Comparison of ENCODE assay signal across 16 mouse cellular contexts in genomic region chr13:98693316-98693715, GRCm38 (mm10). TPM values are rescaled to one million over a fixed set of nuclear protein-coding genes. Genes with fewer than 3 reads are reported as not detected.
DNase-seq lines count a peak whose midpoint lies in the region; ATAC-seq lines count a peak whose summit lies in the region.
"Had no signal": no experiment of that assay in that cellular context is flagged by ENCODE, and none has a peak within 500 bp of the region (broad histone marks: within the 10 kb centered on the region; RNA-seq: fewer than 3 reads in every experiment).

No protein-coding gene starts in this region.

- WGBS in lung, embryonic 15.5 days, result 66% methylated on average over 11 of the region's 11 CpGs
- 77% methylated on average over 11 of the region's 11 CpGs for WGBS in stomach, embryonic 15.5 days

- DNase-seq in lung, adult 18-20 months, result peak; percentile 19 to 39
- DNase-seq in lung, postnatal 25 days (ENCODE audit: low spot score), result no peak
- no peak for DNase-seq in testis, postnatal 14 days (ENCODE audit: low spot score)
- DNase-seq in urinary bladder, postnatal 4 days (ENCODE audit: low spot score in 2 of 2), result no peak
- DNase-seq: forebrain, postnatal 0 days; heart, adult 18-20 months; heart, postnatal 4 days; thymus, adult 18-20 months had no signal

- ATAC-seq in lung, embryonic 15.5 days (ENCODE audit: borderline replicate concordance, extremely low read depth, low FRiP score, low TSS enrichment), result no peak
- ATAC-seq in stomach, embryonic 15.5 days (ENCODE audit: insufficient read depth, low FRiP score, low read depth), result no peak
- no peak for ATAC-seq in megakaryocyte-erythroid progenitor cell, adult 5-6 weeks (replicated peaks; ENCODE audit: low FRiP score, low TSS enrichment, poor library complexity, severe bottlenecking)
- ATAC-seq: forebrain, postnatal 0 days had no signal

- no peaks in the 10 kb centered on the region for H3K36me3 ChIP-seq in lung, embryonic 15.5 days
- H3K36me3 ChIP-seq in stomach, embryonic 15.5 days, result no peaks in the 10 kb centered on the region

- H3K4me2 ChIP-seq in lung, embryonic 15.5 days, result peak overlapping the region; percentile 65
- H3K4me2 ChIP-seq in stomach, embryonic 15.5 days, result peak overlapping the region; percentile 27

- H3K9me3 ChIP-seq in lung, embryonic 15.5 days, result no peaks in the 10 kb centered on the region
- no peaks in the 10 kb centered on the region for H3K9me3 ChIP-seq in stomach, embryonic 15.5 days

- 0 out of 2 replicates have a peak overlapping the region, but pooled peaks have one; percentile 19 for H3K27ac ChIP-seq in brown adipose tissue, adult 24 weeks (replicated peaks; ENCODE audit: low read depth, low read length)
- H3K27ac ChIP-seq in lung, embryonic 15.5 days, result peak overlapping the region; percentile 72
- H3K27ac ChIP-seq in stomach, embryonic 15.5 days, result 0 out of 2 replicates have a peak overlapping the region, but pooled peaks have one; percentile 35
- H3K27ac ChIP-seq: layer of hippocampus, adult 2 months had no signal

- no peaks in the 10 kb centered on the region; the same call in 1 of the 2 replicates for H3K4me1 ChIP-seq in brown adipose tissue, adult 24 weeks (ENCODE audit: control insufficient read depth, insufficient read depth, insufficient read length, low read length)
- peaks cover 20% of the 10 kb centered on the region for H3K4me1 ChIP-seq in lung, embryonic 15.5 days
- peaks cover 13% of the 10 kb centered on the region for H3K4me1 ChIP-seq in stomach, embryonic 15.5 days

- H3K9ac ChIP-seq in lung, embryonic 15.5 days, result peak overlapping the region; percentile 19; the same call in 1 of the 2 replicates
- no peak overlapping the region for H3K9ac ChIP-seq in stomach, embryonic 15.5 days
- H3K9ac ChIP-seq: forebrain, postnatal 0 days had no signal

- peaks cover 17% of the 10 kb centered on the region; the same call in 1 of the 2 replicates for H3K27me3 ChIP-seq in lung, embryonic 15.5 days
- H3K27me3 ChIP-seq in stomach, embryonic 15.5 days (replicated peaks), result peaks cover 6% of the 10 kb centered on the region

- H3K4me3 ChIP-seq in brown adipose tissue, adult 24 weeks (ENCODE audit: insufficient read depth, low read depth, low read length), result peak overlapping the region; percentile 12
- H3K4me3 ChIP-seq in lung, embryonic 15.5 days, result peak overlapping the region; percentile 46
- H3K4me3 ChIP-seq in stomach, embryonic 15.5 days (replicated peaks), result no peak overlapping the region
- H3K4me3 ChIP-seq: layer of hippocampus, adult 2 months had no signal

RNA-seq across cellular contexts. Expression of gene Tmem171, which starts 1.3 kb away (rescaled TPM):
- polyA plus RNA-seq in brown adipose tissue, adult 24 weeks (2012; ENCODE audit: insufficient read depth, insufficient read length, missing spikeins), result 1.2 TPM in 1 of 2 replicates, not detected in the other
- 18.8 and 19.5 TPM in 2 replicates for polyA plus RNA-seq in lung, embryonic 15.5 days (2015; fragmentation: Nextera tagmentation; extraction: Ambion mirVana)
- 8.4 and 13.7 TPM in 2 replicates for polyA plus RNA-seq in stomach, embryonic 15.5 days (2015; fragmentation: Nextera tagmentation; extraction: Ambion mirVana)
- total RNA-seq in megakaryocyte-erythroid progenitor cell, adult 5-6 weeks (2014; fragmentation: Nextera tagmentation), result not detected in 2 replicates
- not detected in 2 replicates for total RNA-seq in megakaryocyte-erythroid progenitor cell, adult 5-6 weeks (2017)
- total RNA-seq: ES-E14; forebrain, postnatal 0 days; left cerebral cortex, postnatal 25 days had no signal
- polyA plus RNA-seq: forebrain, postnatal 0 days had no signal

RNA-seq across cellular contexts. Expression of gene Tmem174, which starts 56.1 kb away (rescaled TPM):
- not detected in 2 replicates for polyA plus RNA-seq in brown adipose tissue, adult 24 weeks (2012; ENCODE audit: insufficient read depth, insufficient read length, missing spikeins)
- 0.09 TPM in 1 of 2 replicates, not detected in the other for polyA plus RNA-seq in lung, embryonic 15.5 days (2015; fragmentation: Nextera tagmentation; extraction: Ambion mirVana)
- not detected in 2 replicates for polyA plus RNA-seq in stomach, embryonic 15.5 days (2015; fragmentation: Nextera tagmentation; extraction: Ambion mirVana)
- not detected in 2 replicates for total RNA-seq in megakaryocyte-erythroid progenitor cell, adult 5-6 weeks (2014; fragmentation: Nextera tagmentation)
- total RNA-seq in megakaryocyte-erythroid progenitor cell, adult 5-6 weeks (2017), result not detected in 2 replicates
- total RNA-seq: ES-E14; heart, adult 18-20 months; heart, postnatal 4 days had no signal
- polyA plus RNA-seq: forebrain, postnatal 0 days; liver, embryonic 16.5 days had no signal

Comparison
In these comparisons a context has a peak if more than half of its experiments do, and no peak if none do; other contexts are left out.
1. DNase-seq: peak in lung, adult 18-20 months (2 of 2); none in lung, postnatal 25 days (single experiment), testis, postnatal 14 days (single experiment) and urinary bladder, postnatal 4 days (0 of 2).
2. H3K27ac ChIP-seq: peak in every context shown above with its lines; median percentile 72 in lung, embryonic 15.5 days; 35 in stomach, embryonic 15.5 days; 19 in brown adipose tissue, adult 24 weeks.